Mouse (Mus musculus): ENCODE data around the gene Tiprl.
A peak's percentile ranks its signal among the peaks of the same experiment; 100 is the strongest.

The Tiprl gene

GRCm38 (mm10) chr1:165203488-165204035 lies 33.2 kb downstream of the Tiprl start:
- DNase-seq (ENCODE audit: low spot score in 2 of 2), result no peak

DNA sequence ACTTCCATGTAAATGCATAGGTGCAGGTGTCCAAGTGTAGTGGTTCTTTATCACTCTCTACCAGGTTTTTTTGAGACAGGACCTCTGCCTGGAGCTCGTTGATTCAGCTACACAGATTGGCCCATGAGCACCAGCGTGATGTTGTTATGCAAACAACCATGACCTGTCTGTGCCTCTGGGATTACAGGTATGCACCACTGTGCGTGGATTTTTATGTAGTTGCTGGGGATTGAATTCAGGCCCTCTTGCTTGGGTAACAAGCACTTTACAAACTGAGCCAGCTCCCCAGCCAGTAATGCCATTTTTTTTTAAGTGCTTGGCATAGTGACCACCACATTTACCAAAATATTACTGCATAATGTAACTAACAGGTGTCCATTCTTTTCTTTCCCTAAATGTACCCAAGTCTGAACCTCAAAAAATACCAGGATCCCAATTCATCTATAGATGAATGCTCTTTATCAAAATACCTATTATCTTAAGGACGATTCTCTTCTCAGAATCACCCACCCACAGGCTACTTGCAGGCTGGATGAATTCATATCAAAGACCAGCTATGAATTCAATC lies 35.3 kb downstream of the Tiprl start:
- DNase-seq (ENCODE audit: low spot score in 2 of 2), result no peak

GRCm38 (mm10) chr1:165200748-165201147 lies 36.0 kb downstream of the Tiprl start:
- no peak for DNase-seq (ENCODE audit: low spot score in 2 of 2)

DNA sequence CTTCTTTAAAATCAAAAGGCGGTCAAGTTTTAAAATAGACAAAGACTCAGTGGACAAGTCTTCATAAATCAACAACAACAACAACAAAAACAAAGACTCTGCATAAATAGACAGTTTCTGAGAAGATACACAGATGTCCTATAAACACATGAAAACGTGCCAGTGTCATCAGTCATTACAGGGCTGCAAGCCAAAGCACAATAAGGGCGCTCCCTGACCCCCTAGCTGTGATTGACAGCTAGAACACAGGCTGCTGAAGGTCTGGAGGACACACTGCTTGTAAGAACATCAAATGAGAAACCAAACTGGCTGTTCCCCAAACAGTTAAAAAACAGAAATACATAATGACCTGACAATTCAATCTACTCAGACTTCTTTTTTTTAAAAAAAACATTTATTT lies 37.2 kb downstream of the Tiprl start:
- DNase-seq (ENCODE audit: low spot score in 2 of 2), result no peak

DNA sequence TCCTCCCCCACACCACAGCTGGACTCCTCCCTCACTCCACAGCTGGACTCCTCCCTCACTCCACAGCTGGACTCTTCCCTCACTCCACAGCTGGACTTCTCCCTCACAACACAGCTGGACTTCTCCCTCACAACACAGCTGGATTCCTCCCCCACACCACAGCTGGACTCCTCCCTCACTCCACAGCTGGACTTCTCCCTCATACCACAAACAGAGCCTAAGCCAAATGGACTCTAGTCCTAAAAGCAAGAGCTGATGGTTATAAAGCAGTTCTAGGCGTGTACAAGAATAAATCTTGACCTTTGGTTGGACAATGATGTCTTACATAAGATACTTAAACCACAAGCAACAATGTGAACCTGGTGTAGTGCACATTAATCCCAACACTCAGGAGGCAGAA lies 37.8 kb downstream of the Tiprl start:
- DNase-seq (ENCODE audit: low spot score in 2 of 2), result no peak

DNA sequence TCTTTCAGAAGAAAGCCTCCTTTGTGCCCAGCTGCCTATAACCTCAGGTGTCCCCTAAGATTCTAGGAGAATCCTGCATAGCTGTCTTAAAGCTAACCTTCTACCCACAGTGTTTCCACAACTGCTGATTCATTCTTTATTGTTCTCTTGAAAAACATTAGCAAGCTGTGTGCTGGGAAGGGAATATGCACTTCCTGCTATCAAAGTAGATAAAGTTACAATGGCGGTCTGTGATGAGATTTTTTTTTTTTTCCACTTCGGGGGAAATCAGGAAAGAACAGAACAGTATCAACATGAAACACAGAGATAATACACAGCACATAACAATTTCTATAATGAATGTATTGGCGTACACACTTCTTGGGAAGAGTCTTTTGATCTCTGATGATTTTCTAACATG lies 38.9 kb downstream of the Tiprl start:
- DNase-seq (ENCODE audit: low spot score in 2 of 2), result no peak

GRCm38 (mm10) chr1:165195396-165195960 lies 41.3 kb downstream of the Tiprl start:
- no peak for DNase-seq (ENCODE audit: low spot score in 2 of 2)

- DNase-seq (ENCODE audit: low spot score in 2 of 2), result no peak
Measured at GRCm38 (mm10) chr1:165194662-165195013, 42.2 kb downstream of the Tiprl start.

DNA sequence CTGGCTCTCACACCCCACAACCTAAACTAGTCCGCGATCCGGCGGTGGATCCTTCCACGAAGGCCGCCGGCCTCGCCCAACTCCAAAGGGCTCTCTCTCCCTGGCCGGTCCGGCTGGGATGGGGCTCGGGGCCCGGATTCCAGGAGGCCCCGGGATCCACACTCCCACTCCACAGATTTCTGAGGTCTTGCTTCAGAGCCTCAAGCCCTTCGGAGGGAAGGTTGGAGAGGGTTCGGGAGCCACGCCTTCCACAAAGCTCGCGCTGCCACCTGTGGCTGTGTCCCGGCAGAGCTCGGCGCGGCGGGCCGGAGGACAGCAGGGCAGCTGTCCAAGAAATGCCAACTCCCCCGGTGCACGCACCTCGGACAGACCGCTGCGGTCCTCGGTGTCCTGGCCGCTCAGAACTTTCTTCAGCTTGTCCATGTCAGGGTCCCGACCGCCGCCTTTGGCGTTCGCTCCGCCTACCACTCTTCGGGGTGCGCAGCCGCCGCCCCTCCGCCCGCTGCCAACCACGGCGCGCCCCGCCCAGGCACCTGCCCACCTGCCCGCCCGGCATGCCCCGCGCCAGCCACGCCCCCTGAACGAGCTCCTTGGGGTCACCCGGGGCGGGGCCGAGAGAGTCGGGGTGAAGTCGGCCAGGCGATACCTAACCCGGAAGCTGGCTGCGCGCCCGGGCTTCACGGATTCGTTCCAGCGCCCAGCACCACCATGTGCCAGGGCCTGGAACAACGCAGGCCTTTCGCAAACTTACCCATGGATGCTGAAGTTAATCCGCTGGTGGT lies 42.7 kb downstream of the Tiprl start, which contains the start of gene Sft2d2:
TSS of gene Sft2d2 (minus strand) at position 559 of the 782 bp plus-strand sequence.
- DNase-seq (ENCODE audit: low spot score in 2 of 2), result peak in 1 of 2 experiments; percentile 62

GRCm38 (mm10) chr1:165193426-165193825 lies 43.4 kb downstream of the Tiprl start:
- DNase-seq (ENCODE audit: low spot score in 2 of 2), result no peak

GRCm38 (mm10) chr1:165192714-165193264 lies 44.0 kb downstream of the Tiprl start:
- DNase-seq (ENCODE audit: low spot score in 2 of 2), result no peak

- no peak for DNase-seq (ENCODE audit: low spot score in 2 of 2)
Measured at GRCm38 (mm10) chr1:165192102-165192501, 44.7 kb downstream of the Tiprl start.

DNA sequence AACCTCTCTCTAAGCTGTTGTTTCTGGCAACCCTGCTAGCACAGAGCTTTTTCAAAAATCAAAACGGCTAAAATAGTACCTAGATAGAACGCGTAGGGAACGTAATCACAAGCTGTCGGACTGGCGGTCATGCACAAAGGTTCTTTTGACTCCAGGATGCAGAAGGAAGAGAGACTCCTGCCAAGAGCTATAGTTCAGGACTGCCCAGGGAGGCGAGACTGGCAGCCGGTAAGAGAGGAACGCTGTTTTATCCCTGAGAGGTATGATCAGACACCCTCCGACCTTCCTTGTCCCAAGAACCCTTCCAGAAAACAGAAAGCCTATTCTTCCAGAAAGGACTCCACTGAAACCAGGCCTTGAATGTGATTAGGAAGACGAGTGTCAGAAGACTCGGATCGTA lies 45.2 kb downstream of the Tiprl start:
- DNase-seq (ENCODE audit: low spot score in 2 of 2), result no peak

- no peak for DNase-seq (ENCODE audit: low spot score in 2 of 2)
Measured at GRCm38 (mm10) chr1:165190571-165191273, 46.1 kb downstream of the Tiprl start.

- no peak for DNase-seq (ENCODE audit: low spot score in 2 of 2)
Measured at GRCm38 (mm10) chr1:165190068-165190467, 46.7 kb downstream of the Tiprl start.

GRCm38 (mm10) chr1:165188806-165189580 lies 47.8 kb downstream of the Tiprl start:
- DNase-seq (ENCODE audit: low spot score in 2 of 2), result no peak

DNA sequence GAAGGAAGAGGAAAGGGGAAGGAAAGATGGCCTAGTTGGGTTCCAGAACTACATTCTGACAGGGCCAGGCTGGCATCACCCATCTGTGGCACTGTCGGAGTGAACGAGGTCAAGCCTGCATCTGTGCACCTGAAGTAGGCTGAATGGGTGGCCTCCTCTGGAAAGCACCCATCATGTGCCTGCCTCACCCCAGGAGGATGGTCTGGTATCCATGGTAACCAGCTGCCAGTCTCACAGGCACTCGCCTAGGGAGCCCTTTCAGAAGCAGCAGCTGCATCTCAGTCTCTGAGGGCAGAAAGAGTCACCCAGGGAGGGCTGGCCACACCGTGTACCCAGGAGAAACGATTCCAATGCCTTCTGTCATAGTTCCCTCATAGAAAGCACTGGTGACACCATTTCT lies 49.4 kb downstream of the Tiprl start:
- no peak for DNase-seq (ENCODE audit: low spot score in 2 of 2)

GRCm38 (mm10) chr1:165186491-165186890 lies 50.3 kb downstream of the Tiprl start:
- no peak for DNase-seq (ENCODE audit: low spot score in 2 of 2)

DNA sequence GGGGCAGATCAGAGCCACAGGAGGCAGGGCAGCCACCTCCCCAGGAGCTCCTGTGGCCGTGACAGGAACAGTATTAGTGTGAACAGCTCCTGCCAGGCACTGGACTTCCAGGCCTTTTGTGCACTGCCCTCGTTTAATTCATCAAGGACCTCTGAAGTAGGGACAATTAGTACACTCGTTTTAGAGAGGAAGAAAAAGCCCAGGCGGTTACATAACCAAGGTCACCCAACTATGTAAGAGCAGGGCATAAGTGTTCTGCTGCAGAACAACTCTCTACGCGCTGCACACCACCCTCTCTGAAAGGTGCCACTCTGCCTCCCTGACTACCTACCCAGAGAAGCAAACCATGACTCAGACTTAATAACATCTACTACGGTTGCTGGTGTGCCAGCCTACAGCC lies 51.7 kb downstream of the Tiprl start:
- DNase-seq (ENCODE audit: low spot score in 2 of 2), result no peak

DNA sequence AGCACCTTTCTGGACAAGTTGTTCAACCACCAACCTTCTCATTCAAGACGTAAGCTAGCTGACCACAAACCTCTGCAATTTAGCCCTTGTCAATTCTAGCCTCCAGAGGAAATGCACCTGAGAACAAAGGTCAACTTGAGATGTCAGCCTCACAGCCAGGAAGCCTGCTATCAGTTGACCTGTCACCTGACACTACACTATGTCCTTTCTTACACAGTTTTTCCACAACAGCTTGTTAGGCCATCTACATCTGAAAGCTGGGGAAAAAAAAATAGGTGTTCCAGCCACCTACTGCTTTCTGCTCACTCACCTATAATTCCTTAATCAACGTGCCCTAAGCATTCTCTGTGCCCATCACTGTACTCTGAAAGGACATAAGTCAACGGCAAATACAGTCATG lies 52.6 kb downstream of the Tiprl start:
- no peak for DNase-seq (ENCODE audit: low spot score in 2 of 2)

DNA sequence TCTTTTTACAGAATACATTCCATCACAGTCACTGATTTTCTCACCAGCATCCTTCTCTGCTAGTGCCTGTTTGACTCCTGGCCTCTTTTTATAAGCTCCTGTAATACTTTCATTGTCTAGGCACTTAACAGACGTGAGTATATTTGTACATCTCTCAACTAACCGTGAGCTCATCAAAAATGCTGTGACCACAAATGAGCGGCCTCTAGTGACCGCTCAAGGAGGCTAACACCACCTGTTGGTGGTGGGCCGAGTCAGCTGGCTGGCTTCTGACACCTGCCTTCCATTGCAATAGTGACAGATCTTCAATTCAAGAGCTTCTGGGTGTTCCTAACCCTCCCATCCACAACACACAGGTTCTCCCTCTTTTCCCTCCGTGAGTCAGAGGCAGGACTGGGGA lies 53.4 kb downstream of the Tiprl start:
- DNase-seq (ENCODE audit: low spot score in 2 of 2), result no peak
